Mouse (Mus musculus): ENCODE results near the gene Slc25a13. TPM values are rescaled to one million over a fixed set of nuclear protein-coding genes. Genes with fewer than 3 reads are reported as not detected.

Slc25a13 gene
- total RNA-seq (2014; rRNA removed; ENCODE audit: low replicate concordance), result 79.7 and 83.1 TPM in 2 replicates
- polyA plus RNA-seq (2015; fragmentation: Nextera tagmentation; extraction: Ambion mirVana), result 54.1 and 59.6 TPM in 2 replicates

- no peaks in the 10 kb centered on the region for H3K9me3 ChIP-seq (replicated peaks; ENCODE audit: control insufficient read depth, low read length)
- ATAC-seq (ENCODE audit: insufficient read depth, low read depth) (peak; percentile 92), DNase-seq (ENCODE audit: low spot score) (peak; percentile 82)
- H3K4me1 ChIP-seq (ENCODE audit: control insufficient read depth, insufficient read depth), result peaks cover 44% of the 10 kb centered on the region
- TF ChIP-seq EP300 (IDR thresholded peaks at IDR 0.05; ENCODE audit: low read depth), result no peak
- TF ChIP-seq CTCF (IDR thresholded peaks at IDR 0.05; ENCODE audit: low read depth), result no peak
- H3K4me2 ChIP-seq (ENCODE audit: low read depth, low read length), result peak within 1 kb of the TSS; percentile 79
- no peaks in the 10 kb centered on the region for H3K36me3 ChIP-seq (replicated peaks; ENCODE audit: control insufficient read depth, insufficient read depth, low read length)
- H3K27ac ChIP-seq (ENCODE audit: low read depth), result peak within 1 kb of the TSS; percentile 87
- under 1% methylated on average over 48 of the region's 51 CpGs for WGBS
- no peaks in the 10 kb centered on the region for H3K27me3 ChIP-seq (ENCODE audit: control insufficient read depth, insufficient read depth, low read length)
- peak within 1 kb of the TSS; percentile 74 for H3K4me3 ChIP-seq (ENCODE audit: low read depth, low read length)
- peak within 1 kb of the TSS; percentile 75 for H3K9ac ChIP-seq (replicated peaks; ENCODE audit: low read depth, low read length)
Measured at GRCm38 (mm10) chr6:6216507-6217285, at the start of gene Slc25a13. Gene Slc25a13, minus strand, starts transcription at chr6:6217173.

GRCm38 (mm10) chr6:6265761-6266160 is 48.8 kb upstream of the Slc25a13 start:
- no peaks in the 10 kb centered on the region for H3K9me3 ChIP-seq (replicated peaks; ENCODE audit: control insufficient read depth, low read length)
- ATAC-seq (ENCODE audit: insufficient read depth, low read depth) (no peak), DNase-seq (ENCODE audit: low spot score) (no peak)
- no peak overlapping the region for H3K4me3 ChIP-seq (ENCODE audit: low read depth, low read length)
- no peaks in the 10 kb centered on the region for H3K27me3 ChIP-seq (ENCODE audit: control insufficient read depth, insufficient read depth, low read length)
- no peak overlapping the region for H3K4me2 ChIP-seq (ENCODE audit: low read depth, low read length)
- H3K27ac ChIP-seq (ENCODE audit: low read depth), result no peak overlapping the region
- H3K4me1 ChIP-seq (ENCODE audit: control insufficient read depth, insufficient read depth), result no peaks in the 10 kb centered on the region
- H3K9ac ChIP-seq (replicated peaks; ENCODE audit: low read depth, low read length), result no peak overlapping the region
- H3K36me3 ChIP-seq (replicated peaks; ENCODE audit: control insufficient read depth, insufficient read depth, low read length), result no peaks in the 10 kb centered on the region
- no peak for TF ChIP-seq CTCF (IDR thresholded peaks at IDR 0.05; ENCODE audit: low read depth)
- no peak for TF ChIP-seq EP300 (IDR thresholded peaks at IDR 0.05; ENCODE audit: low read depth)
- 68% methylated on average over 7 of the region's 7 CpGs for WGBS

- no peak overlapping the region for H3K27ac ChIP-seq (ENCODE audit: low read depth)
- ATAC-seq (ENCODE audit: insufficient read depth, low read depth), result no peak
- H3K4me3 ChIP-seq (ENCODE audit: low read depth, low read length), result no peak overlapping the region
- no peak overlapping the region for H3K4me2 ChIP-seq (ENCODE audit: low read depth, low read length)
- no peaks in the 10 kb centered on the region for H3K4me1 ChIP-seq (ENCODE audit: control insufficient read depth, insufficient read depth)
- H3K9ac ChIP-seq (replicated peaks; ENCODE audit: low read depth, low read length), result no peak overlapping the region
- no peaks in the 10 kb centered on the region for H3K27me3 ChIP-seq (ENCODE audit: control insufficient read depth, insufficient read depth, low read length)
- WGBS, result 69% methylated on average over 4 of the region's 4 CpGs
- H3K36me3 ChIP-seq (replicated peaks; ENCODE audit: control insufficient read depth, insufficient read depth, low read length), result no peaks in the 10 kb centered on the region
- DNase-seq (ENCODE audit: low spot score), result no peak
- TF ChIP-seq CTCF (IDR thresholded peaks at IDR 0.05; ENCODE audit: low read depth) (no peak), EP300 (IDR thresholded peaks at IDR 0.05; ENCODE audit: low read depth) (no peak)
- no peaks in the 10 kb centered on the region for H3K9me3 ChIP-seq (replicated peaks; ENCODE audit: control insufficient read depth, low read length)
Measured at GRCm38 (mm10) chr6:6263293-6263911, 46.4 kb upstream of the Slc25a13 start.

GRCm38 (mm10) chr6:6260917-6261316 is 43.9 kb upstream of the Slc25a13 start:
- Histone ChIP-seq H3K4me3 (ENCODE audit: low read depth, low read length) (no peak overlapping the region), H3K27ac (ENCODE audit: low read depth) (no peak overlapping the region), H3K27me3 (ENCODE audit: control insufficient read depth, insufficient read depth, low read length) (no peaks in the 10 kb centered on the region), H3K9me3 (replicated peaks; ENCODE audit: control insufficient read depth, low read length) (no peaks in the 10 kb centered on the region), H3K36me3 (replicated peaks; ENCODE audit: control insufficient read depth, insufficient read depth, low read length) (no peaks in the 10 kb centered on the region), H3K9ac (replicated peaks; ENCODE audit: low read depth, low read length) (no peak overlapping the region), H3K4me2 (ENCODE audit: low read depth, low read length) (no peak overlapping the region), H3K4me1 (ENCODE audit: control insufficient read depth, insufficient read depth) (no peaks in the 10 kb centered on the region)
- 65% methylated on average over 4 of the region's 4 CpGs for WGBS
- no peak for TF ChIP-seq CTCF (IDR thresholded peaks at IDR 0.05; ENCODE audit: low read depth)
- TF ChIP-seq EP300 (IDR thresholded peaks at IDR 0.05; ENCODE audit: low read depth), result no peak
- DNase-seq (ENCODE audit: low spot score) (no peak), ATAC-seq (ENCODE audit: insufficient read depth, low read depth) (no peak)

- no peak for TF ChIP-seq EP300 (IDR thresholded peaks at IDR 0.05; ENCODE audit: low read depth)
- TF ChIP-seq CTCF (IDR thresholded peaks at IDR 0.05; ENCODE audit: low read depth), result no peak
- ATAC-seq (ENCODE audit: insufficient read depth, low read depth), result no peak
- no peak overlapping the region for H3K27ac ChIP-seq (ENCODE audit: low read depth)
- DNase-seq (ENCODE audit: low spot score), result no peak
- H3K9me3 ChIP-seq (replicated peaks; ENCODE audit: control insufficient read depth, low read length), result no peaks in the 10 kb centered on the region
- H3K36me3 ChIP-seq (replicated peaks; ENCODE audit: control insufficient read depth, insufficient read depth, low read length), result no peaks in the 10 kb centered on the region
- H3K4me1 ChIP-seq (ENCODE audit: control insufficient read depth, insufficient read depth), result no peaks in the 10 kb centered on the region
- no peaks in the 10 kb centered on the region for H3K27me3 ChIP-seq (ENCODE audit: control insufficient read depth, insufficient read depth, low read length)
- 68% methylated on average over 7 of the region's 7 CpGs for WGBS
- no peak overlapping the region for H3K4me3 ChIP-seq (ENCODE audit: low read depth, low read length)
- no peak overlapping the region for H3K9ac ChIP-seq (replicated peaks; ENCODE audit: low read depth, low read length)
- H3K4me2 ChIP-seq (ENCODE audit: low read depth, low read length), result no peak overlapping the region
Measured at GRCm38 (mm10) chr6:6248500-6248899, 31.5 kb upstream of the Slc25a13 start.

All from heart, postnatal 0 days (tissue).